Mouse (Mus musculus): ENCODE measurements around the gene Tmtc1. TPM values are rescaled to one million over a fixed set of nuclear protein-coding genes. Genes with fewer than 3 reads are reported as not detected.

Gene Tmtc1
- total RNA-seq, 2 experiments from 2014 or later = 55.4 to 64.8 TPM

GRCm38 (mm10) chr6:148448151-148448550, 4.0 kb upstream of the Tmtc1 start:
- Histone ChIP-seq H3K27ac (no peak overlapping the region), H3K4me3 (no peak overlapping the region)
- intact Hi-C loops (cut with DNase I) = no loop called here
- TF ChIP-seq CTCF (IDR thresholded peaks at IDR 0.05) = peak; percentile 26; the same call in 1 of the 2 replicates
- no peak for DNase-seq

DNA sequence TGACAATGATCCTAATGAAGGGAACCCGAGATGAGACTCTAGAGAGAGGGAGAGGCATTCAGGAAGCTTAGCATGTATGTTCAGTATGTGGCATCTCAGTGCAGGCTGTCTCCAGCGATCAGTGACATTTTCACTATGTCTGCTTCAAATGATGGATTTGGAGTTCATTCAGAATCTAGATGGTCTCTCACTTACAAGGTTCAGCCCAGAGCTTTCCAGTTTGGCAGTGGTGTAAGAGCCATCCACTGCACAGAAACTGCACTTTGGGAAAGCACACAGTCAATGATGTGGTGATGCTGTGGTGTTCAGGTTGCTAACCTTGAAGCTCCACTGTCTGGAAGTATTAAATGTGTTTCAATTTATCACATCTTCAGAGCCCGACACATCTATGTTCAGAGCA, 1.9 kb upstream of the Tmtc1 start:
- H3K4me3 ChIP-seq = no peak overlapping the region
- intact Hi-C loops (cut with DNase I) = no loop called here
- H3K27ac ChIP-seq = no peak overlapping the region
- no peak for DNase-seq
- TF ChIP-seq CTCF (IDR thresholded peaks at IDR 0.05) = no peak

DNA sequence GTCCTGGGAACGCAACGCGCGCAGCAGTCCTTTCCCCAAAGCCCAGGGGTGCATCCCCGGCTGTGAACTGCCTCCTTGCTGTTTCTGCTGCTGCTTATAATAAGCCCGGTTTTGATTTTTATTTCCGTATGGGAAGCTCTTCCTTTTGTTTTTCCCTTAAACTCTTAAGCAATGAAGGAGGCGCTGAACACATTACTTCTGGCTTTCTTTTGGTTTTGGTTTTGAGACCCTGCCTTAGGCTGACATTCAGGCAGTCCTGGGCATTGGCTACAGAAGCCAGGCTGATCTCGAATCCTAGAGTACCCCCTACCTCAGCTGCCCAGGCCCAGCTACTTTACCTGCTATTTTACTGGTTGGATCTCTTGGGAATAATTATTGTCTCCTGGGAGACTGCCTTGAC, 607 bp upstream of the Tmtc1 start:
- no peak for DNase-seq
- H3K4me3 ChIP-seq = peak overlapping the region; percentile 89
- TF ChIP-seq CTCF (IDR thresholded peaks at IDR 0.05) = no peak
- peak overlapping the region; percentile 88 for H3K27ac ChIP-seq
- intact Hi-C loops (cut with DNase I) = loop anchor here (2.0 to 5.0 kb wide), 3 partner anchors 22 to 137 kb away; no protein-coding TSS in a partner anchor

GRCm38 (mm10) chr6:148443291-148443725, 881 bp downstream of the Tmtc1 start:
- DNase-seq = peak; percentile 34
- H3K27ac ChIP-seq = peak overlapping the region; percentile 88
- TF ChIP-seq CTCF (IDR thresholded peaks at IDR 0.05) = no peak
- intact Hi-C loops (cut with DNase I) = loop anchor here (5.0 kb wide), 2 partner anchors 61 to 136 kb away; no protein-coding TSS in a partner anchor
- peak overlapping the region; percentile 89 for H3K4me3 ChIP-seq

GRCm38 (mm10) chr6:148442671-148443290, 1.4 kb downstream of the Tmtc1 start:
- intact Hi-C loops (cut with DNase I) = loop anchor here (5.0 kb wide), 2 partner anchors 60 to 135 kb away; no protein-coding TSS in a partner anchor
- Histone ChIP-seq H3K27ac (peak overlapping the region; percentile 88), H3K4me3 (peak overlapping the region; percentile 89)
- TF ChIP-seq CTCF (IDR thresholded peaks at IDR 0.05) = no peak
- DNase-seq = peak; percentile 66

DNA sequence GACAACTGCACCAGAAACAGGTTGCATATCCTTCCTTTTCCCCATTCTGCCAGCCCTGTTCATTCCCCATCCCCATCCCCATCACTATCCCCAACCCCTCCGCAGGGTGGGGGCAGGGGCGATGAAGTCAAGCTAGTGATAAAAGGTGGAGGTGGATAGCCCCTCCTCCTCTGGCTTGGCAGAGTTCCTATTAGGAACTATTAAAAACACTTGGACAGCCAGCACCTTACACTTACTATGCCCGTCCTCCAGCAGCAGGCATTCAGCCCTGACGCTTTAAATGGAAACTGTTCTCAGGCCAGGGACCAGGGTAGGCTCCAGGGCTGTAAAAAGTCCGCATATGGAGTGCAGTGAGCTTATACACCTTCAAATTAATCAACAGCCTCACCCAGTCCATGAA, 2.3 kb downstream of the Tmtc1 start:
- peak overlapping the region; percentile 89 for H3K4me3 ChIP-seq
- intact Hi-C loops (cut with DNase I) = loop anchor here (5.0 kb wide), 2 partner anchors 60 to 135 kb away; no protein-coding TSS in a partner anchor
- peak overlapping the region; percentile 88 for H3K27ac ChIP-seq
- peak; percentile 67 for DNase-seq
- no peak for TF ChIP-seq CTCF (IDR thresholded peaks at IDR 0.05)

DNA sequence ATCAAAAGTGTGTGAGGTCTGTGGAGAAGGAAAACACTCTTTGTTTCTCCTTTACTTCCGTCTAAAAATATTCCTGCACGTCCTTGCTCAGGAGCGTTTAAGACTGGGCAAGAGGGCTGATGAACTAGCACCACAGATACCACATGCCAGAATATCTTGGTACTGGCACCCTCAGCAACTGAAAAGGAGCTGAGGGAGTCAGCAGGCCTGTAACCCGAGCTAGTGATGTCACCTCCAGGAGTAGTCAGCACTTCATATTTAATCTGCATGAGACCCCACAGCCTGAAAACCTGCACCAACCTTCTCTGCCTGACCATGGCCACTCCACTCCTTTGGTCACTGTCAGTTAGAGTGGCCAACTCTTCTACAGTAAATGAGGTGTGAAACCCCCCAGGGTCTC, 5.1 kb downstream of the Tmtc1 start:
- intact Hi-C loops (cut with DNase I) = no loop called here
- no peak for TF ChIP-seq CTCF (IDR thresholded peaks at IDR 0.05)
- peak overlapping the region; percentile 38 for H3K4me3 ChIP-seq
- peak; percentile 72 for DNase-seq
- H3K27ac ChIP-seq = peak overlapping the region; percentile 88

DNA sequence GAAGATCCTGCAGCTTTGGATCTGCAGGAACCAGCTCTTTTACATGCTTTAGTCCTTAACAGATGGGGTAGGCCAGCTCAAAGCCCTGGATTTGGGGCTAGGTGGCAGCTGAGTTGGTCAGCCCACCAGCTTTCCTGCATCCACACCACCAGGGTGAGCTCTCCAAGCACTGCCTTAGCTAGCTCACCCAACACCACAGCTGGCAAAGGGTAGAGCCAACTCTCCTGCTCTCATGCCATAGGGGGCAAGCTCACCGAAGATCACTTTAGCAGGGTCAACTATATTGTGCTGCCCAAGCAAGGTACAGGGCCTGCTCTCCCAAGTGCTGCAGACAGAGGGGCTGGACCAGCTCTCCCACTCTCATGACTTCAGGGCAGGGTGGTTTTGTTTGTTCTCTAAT, 6.6 kb downstream of the Tmtc1 start:
- TF ChIP-seq CTCF (IDR thresholded peaks at IDR 0.05) = peak; percentile 31; the same call in 1 of the 2 replicates
- Histone ChIP-seq H3K4me3 (peak overlapping the region; percentile 6; the same call in 1 of the 2 replicates), H3K27ac (peak overlapping the region; percentile 88)
- DNase-seq = peak; percentile 57
- intact Hi-C loops (cut with DNase I) = no loop called here

DNA sequence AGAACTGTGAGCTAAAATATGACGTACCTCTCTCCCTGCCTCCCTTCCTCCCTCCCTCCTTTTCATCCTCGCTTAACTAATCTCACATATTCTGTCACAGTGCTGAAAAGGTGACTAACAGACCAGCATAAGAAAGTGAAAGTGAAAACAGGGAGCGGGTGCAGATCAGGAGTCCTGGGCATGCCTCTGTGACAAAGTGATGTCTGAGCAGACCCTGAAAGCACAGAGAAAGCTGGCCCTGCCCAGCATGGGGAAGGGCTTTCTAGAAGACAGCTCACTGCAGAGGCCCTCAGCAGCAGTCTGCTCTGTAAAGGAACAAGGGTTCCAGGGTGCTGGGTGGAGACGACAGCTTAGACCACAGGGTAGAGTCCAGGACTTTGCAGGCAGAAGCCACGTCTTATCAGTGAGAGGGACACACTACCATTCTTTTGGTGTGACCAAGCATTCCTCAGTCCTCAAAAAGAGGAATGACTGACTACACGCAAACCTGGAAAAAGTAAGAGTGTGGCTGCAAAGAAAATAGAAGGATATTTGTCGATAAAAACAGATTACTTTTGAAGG, 7.7 kb downstream of the Tmtc1 start:
- no peak for TF ChIP-seq CTCF (IDR thresholded peaks at IDR 0.05)
- intact Hi-C loops (cut with DNase I) = no loop called here
- no peak for DNase-seq
- Histone ChIP-seq H3K27ac (peak overlapping the region; percentile 88), H3K4me3 (peak overlapping the region; percentile 47)

DNA sequence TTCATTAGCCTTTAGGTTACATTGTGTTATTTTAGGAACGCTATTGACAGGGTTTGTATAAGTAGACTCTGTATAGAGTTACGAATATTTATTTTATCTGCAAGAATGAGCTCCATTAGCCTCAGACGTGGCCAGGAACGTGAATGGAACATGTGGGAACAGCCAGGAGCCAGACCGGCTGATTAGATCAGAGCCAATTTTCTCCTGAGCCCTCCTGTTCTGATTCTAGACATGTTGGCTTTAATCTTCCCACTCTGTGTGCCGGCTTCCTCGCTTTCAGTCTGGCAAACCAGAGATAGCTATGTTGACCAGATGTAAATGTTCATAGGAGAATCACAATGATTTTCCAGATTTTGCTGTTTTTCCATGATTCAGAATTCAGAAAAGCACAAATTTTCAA, 22.6 kb downstream of the Tmtc1 start:
- H3K4me3 ChIP-seq = no peak overlapping the region
- TF ChIP-seq CTCF (IDR thresholded peaks at IDR 0.05) = no peak
- intact Hi-C loops (cut with DNase I) = no loop called here
- no peak for DNase-seq
- peak overlapping the region; percentile 71; the same call in 1 of the 2 replicates for H3K27ac ChIP-seq

GRCm38 (mm10) chr6:148420387-148420786, 23.8 kb downstream of the Tmtc1 start:
- peak; percentile 25 for DNase-seq
- Histone ChIP-seq H3K27ac (peak overlapping the region; percentile 71), H3K4me3 (no peak overlapping the region)
- no peak for TF ChIP-seq CTCF (IDR thresholded peaks at IDR 0.05)
- intact Hi-C loops (cut with DNase I) = no loop called here

DNA sequence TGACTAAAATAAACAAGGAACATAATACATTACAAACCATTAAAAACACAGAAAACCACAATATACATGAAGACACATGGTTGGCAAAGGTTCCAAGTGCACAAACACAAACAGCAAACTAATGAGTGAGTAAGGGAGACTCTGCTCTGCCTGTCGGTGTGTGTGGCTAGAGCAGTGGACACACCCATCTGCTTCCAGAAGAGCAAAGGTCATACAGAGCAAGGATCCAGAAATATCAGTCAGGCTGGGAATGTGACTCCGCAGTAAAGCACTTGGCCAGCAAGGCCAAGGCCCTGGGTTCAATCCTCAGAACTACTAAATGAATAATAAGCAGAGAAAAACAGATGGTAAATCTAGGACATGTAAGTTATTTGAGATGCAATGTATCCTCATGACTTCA, 27.6 kb downstream of the Tmtc1 start:
- Histone ChIP-seq H3K4me3 (no peak overlapping the region), H3K27ac (0 out of 2 replicates have a peak overlapping the region, but pooled peaks have one; percentile 1)
- intact Hi-C loops (cut with DNase I) = loop anchor here (10.0 kb wide), 1 partner anchor 268 kb away; no protein-coding TSS in a partner anchor
- no peak for TF ChIP-seq CTCF (IDR thresholded peaks at IDR 0.05)
- no peak for DNase-seq

GRCm38 (mm10) chr6:148413638-148414037, 30.6 kb downstream of the Tmtc1 start:
- Histone ChIP-seq H3K4me3 (no peak overlapping the region), H3K27ac (no peak overlapping the region)
- no peak for DNase-seq
- TF ChIP-seq CTCF (IDR thresholded peaks at IDR 0.05) = peak; percentile 41
- intact Hi-C loops (cut with DNase I) = loop anchor here (10.0 kb wide), 1 partner anchor 271 kb away; no protein-coding TSS in a partner anchor

Measured in gastrocnemius, adult 2 months (tissue).